Mouse (Mus musculus): ENCODE measurements at regions not wholly inside any gene's neighbourhood (a gene's known extent, or its start where the extent isn't known, plus 50 kb on each side); places are given as distances from the start of the nearest gene placed in this dataset.

DNA sequence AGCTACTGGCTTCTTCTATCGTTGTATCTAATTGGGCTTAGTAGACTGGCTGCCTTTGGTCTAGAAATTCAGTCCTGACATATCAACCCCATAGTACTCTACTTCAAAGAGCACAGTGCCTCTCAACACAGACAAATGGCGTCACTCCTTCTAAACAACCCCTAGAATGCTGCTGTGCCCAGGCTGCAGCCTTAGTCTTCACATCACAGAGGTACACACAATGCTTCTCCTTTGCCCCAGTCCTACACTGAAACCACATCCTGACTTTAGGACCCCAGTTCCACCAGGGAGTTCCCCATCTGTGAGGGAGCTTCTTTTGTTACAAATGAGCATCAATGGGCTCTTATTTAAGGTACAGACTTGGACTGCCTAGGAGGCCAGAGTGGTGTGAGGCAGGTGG, 312.6 kb downstream of the Cd83 start:
- no peak for DNase-seq

DNA sequence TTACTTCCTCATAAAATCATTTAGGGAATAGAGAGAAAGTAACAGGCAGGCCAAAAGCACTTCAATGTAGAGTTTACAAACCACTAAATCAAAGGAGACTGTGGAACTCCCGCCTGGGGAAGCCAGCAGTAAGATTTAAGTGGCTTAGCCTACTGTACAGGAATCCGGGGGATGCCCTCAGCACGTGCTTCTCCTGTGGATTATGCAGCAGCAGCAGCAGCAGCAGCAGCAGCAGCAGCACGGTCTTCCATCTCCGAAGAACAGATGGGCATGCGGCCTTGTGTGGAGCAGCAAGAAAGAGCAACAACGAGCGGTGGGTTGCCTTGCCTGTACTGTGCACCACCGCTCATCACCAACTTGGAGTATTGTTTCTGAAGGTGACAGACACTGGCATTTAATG, 314.9 kb downstream of the Cd83 start:
- DNase-seq = no peak

DNA sequence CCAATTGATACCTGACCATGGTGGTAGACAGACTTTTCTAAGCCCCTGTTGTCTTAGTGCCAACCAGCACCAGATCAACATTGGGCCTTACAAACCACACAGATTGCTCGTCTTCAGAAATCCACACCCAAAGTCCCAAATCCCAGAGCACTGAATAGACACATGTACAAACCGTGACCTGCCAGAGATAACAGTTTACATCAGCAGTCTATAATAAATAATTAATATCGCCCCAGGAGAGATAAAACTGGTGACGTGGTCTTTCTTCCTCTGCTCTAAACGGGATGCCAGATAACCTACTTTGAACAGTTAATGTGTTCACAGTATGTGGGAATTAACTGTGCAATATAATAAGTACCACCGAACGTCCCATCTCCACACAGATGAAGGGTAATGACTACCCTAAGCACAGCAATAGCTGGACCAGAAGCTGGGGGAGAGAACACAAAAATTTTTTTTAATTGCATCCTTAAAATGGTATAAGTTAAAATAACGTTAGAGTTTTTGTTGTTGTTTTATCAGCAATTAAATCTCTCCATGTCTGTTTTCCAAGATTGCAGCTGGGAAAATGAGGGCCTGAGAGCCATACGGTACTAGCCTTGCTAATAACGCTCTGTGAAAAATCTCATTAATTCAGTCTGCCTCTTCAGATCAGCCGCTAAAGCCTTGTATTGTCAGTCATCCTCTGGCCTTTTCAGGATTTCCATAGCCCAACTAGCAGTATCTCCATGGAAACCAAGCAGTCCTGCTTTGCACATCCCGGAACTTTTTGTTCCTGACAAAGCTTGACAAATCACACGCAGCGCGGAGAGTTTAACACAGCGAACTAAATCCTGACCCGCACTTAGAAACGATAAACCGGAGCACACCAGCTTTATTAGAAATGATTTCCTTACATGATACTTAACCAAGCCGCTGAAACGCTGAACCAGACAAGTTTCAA, 315.8 kb downstream of the Cd83 start:
- peak; percentile 22 for DNase-seq

DNA sequence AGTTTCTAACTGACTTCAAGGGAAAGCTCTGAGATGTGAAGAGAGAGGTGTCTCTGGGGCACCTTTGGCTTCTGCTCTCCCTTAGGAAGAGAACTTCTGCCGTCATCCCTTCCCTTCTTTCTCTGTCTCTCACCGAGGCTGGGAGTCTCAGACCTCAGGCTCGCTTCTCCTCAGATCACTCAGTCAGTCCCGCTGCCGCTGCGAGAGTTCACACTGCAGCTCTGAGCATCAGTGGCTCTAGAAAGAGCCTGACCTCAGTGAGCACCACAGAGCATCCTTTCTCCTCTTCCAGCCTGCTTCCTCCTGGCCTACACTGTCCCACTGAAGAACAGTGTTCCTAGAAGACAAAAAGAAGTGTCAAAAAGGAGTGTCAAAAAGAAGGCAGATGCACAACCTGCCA, 316.6 kb downstream of the Cd83 start:
- DNase-seq = no peak

DNA sequence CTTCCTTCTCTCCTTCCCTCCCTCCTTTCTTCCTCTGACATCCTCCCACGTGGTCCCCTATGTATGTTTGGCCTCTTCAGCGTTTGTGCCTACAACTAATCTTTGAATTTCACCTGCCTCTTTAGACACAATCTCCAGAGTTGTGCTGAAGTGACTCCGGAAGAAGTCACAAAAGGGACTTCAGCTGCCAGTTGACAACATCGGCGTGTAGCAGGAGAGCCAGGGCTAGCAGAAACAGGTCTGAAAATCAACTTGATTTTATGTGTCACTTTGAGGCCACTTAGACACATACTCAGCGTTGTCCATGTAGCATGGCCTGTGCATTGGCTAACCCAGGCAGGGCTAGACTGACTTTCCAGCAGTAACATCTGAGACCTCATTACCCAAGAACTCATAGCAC, 317.2 kb downstream of the Cd83 start:
- DNase-seq = no peak

DNA sequence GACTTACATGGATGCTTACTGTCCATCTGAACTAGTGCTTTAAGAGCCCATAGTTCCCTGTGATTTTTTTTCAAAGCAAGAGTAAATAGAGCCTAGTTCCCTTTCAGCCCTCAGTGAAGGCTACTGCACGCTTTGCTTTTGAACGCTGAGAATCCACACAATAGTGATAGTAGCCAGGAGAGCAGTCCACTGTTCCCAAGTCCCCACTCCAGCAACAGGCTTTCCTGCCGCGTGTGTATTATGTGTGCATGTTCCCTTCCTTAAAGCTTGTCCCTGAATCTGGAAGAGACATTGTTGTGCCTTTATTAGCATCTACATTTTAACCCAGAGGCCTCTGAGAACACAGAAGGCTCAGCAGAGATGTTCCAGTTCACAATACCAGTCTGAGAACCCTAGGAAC, 317.7 kb downstream of the Cd83 start:
- DNase-seq = no peak

DNA sequence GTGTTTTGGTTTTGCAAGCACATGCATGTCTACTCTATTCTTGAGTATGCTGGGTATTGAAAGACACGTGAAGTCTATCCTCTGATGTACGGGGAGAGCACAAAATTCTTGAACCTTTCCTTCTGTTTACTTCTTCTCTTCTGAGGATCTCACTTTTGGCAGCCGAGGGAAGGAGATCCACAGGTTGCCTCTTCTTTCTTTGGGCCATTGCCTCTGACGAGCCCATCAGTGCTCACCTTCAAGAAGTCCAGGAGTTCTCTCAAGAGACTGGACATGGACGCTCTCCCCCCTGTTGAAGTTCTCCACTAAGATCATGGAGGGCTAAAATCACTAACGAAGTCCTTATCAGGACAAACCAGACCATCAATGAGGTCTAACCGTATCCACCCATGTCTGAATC, 318.8 kb downstream of the Cd83 start:
- DNase-seq = no peak

DNA sequence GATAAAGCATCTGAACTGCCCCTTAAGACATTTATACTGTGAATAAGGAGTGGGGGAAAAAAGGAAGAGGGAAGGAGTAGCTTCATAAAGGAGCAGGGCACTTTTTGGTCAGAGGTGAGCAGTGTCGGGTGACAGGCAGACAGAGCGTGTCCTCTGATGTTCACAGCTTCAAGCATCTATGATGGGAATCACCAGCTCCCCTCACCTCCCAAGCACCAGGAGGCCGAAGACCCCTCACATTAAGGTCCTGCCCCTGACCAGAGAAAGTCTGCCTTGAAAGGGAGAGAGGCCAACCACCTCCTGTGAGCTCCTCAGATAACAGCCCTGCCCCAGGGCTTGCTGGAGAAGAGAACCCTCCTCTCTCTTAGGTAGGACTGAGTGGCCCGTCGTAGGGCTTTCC, 320.6 kb downstream of the Cd83 start:
- no peak for DNase-seq

DNA sequence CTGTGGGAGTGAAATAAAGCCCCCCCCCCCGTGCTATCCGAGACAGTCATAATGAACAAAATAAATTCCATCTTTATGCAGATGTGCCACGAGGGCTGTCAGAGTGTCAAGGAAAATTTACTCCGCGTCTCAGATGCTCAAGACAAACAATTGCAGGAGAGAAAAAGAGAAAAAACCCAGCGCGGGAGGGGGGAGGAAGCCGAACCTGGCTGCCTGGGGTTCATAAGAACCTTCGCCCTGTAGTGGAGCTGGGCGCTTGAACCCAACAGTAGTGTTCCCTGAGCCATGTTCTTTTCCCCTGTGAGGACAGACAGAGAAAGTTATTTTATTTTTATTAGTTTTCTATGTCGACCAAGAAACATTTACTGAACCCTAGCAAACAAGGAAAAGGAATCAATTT, 324.1 kb downstream of the Cd83 start:
- DNase-seq = no peak

DNA sequence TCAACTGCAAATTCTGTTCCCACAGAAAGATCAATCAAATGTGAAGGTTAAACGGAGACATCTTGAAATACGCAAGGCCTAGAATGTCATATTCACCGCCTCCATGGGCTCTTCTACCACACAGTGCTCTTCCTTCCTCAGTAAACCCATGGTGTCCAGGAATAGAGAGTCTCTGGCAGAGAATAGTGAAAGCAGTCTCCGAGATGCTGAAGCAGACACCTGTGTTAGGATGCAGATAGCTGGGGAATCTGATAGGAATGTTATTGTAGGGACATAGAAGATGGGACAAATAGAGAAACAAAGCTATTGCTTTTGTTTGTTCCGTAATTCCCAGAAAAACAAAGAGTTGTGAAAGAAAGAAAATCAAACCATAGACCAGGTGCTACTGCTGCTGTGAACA, 328.5 kb downstream of the Cd83 start:
- no peak for DNase-seq

DNA sequence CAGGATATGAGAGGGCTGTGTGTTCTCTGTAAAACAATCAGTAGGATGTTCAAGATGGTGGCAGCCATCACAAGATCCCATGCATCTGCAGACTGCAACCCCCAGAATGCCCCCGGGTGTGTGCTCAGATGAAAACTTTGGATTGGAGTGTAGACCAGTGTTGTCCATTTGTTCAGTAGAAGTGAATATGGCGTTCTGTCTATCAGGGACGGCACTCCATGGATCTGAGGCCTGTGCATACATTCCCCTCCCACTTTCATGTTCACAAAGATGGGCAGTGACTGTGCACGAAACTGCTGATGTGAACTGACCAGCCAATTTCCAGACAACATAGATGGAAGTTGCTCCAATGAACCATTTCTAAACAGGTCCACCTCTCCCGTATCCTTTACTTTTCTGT, 330.3 kb downstream of the Cd83 start:
- DNase-seq = no peak

DNA sequence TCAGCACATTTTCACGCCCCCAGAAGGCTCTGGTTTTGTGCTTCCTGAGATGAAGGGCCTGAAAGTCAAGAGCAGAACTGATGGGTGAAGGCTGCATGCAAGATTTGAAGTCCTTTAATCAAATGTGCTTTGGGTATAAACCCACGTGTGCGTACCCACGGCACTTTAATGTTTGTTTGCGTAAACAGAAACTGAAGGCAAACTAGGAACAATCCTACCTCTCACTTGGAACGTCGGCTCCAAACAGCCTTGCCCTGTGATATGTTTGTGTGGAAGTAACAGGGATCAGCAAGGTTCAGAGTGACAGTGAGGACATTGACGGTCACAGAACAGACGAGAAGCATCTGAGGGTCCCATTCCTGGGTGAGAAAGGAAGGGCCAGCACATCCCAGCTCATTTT, 333.3 kb downstream of the Cd83 start:
- DNase-seq = no peak

DNA sequence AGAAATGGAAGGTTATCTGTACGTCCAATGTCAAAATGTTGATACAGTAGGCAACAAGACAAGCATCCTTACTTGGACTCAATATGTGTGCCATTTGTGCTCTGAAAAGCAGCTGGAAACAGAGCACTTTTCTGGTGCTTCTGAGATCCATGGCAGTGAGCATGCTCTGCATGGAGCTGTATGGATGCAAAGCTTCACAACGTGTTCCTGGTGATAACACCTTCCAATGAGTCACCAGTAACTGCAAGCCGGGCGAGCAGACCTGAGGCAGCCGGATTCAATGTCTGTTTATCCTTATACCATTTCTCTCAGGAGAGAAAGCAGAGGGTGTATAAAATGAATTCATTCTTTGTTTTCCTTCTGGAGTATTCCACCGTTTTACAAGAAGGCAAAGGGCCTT, 334.3 kb downstream of the Cd83 start:
- no peak for DNase-seq

DNA sequence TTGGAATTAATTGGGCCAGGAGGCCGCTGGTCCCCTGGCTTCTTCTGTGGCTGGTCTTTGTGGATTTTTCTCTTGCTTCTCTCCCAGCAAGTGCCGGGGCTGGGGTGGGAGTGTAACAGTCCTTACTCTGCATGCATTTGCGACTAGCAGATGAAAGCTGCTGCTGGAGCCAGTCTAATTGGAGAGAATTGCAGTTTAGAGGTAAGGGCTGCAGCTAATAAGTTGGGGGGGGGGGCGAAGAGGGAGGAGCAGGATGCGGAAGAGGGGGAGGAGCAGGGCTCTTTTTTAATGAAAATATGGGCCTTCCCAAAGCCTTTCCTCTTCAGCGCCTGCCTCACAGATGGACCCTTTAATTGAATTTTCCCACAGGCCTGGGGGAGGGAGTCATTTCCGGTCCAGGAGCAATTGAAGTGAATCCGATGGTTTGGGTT, 336.7 kb downstream of the Cd83 start:
- DNase-seq = no peak

DNA sequence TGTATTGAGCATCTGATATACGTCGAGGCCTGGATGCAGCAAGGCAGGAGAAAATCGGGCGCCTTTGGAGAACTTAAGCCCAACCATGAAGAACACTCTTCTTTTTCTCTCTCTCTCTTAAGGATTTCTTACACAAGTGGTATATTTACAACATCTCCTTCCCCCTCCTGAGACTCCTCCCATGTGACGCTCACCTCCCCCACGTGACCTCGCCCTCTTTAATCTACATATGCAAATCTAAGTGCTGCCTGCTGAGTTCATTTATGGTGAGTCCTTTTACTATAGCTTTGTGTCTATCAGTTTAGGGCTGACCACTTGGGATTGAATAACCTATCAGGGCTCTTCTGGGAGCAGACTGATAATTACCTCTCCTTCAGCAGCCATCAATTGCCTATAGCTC, 337.4 kb downstream of the Cd83 start:
- DNase-seq = no peak

DNA sequence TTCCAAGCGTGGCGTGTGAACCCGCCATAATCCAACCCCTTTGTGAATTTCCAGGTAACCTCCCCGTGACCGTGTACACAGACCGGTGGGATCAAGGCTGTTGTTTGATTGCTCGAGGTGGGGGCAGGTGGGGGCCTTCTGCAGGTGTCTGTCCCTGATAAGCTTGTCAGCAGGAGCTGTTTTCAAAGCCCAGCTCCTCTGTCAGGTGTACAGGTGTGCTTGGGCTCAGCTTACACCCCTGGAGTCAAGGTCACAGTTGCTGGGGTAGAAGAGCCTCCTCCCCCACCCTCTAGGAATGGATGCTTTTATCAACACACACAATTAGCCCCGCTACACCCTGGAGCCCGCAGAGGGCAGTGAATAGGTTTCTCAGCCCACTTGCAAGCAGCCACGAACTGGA, 341.6 kb downstream of the Cd83 start:
- no peak for DNase-seq

DNA sequence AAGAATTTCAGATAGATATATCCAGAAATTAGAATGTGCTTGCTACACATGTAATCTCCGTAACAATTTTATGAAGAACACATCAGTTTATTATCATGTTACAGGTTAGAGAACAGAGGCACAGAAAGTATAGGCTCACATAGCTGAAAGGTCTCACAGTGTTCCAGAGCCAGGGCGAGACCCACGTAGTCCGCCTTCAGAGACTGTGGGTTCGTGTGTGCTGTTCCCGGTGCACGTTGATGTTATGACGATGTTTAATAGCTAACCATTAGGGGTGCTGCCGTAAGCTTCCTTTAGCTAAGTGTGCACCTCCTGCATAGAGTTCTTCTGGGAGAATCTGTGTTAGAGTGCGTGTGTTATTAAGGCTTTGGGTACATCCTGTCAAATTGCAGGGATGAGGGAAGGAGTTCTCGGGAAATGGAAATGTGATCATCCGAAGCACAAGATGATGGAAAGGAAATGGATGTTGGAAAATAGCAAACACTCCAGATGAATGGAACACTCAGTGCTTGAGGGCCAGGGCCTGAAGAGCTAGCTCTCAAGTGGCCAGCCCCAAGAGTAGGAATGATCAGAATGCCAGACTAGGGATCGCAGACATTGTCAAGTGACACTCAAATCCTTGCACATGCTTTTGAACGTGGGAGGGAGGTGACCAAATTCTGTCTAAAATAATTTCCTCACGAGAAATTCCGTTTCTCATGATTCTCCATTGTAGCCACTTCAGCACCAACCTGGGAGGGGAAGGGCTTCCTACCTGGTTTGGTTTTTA, 344.1 kb downstream of the Cd83 start:
- no peak for DNase-seq

DNA sequence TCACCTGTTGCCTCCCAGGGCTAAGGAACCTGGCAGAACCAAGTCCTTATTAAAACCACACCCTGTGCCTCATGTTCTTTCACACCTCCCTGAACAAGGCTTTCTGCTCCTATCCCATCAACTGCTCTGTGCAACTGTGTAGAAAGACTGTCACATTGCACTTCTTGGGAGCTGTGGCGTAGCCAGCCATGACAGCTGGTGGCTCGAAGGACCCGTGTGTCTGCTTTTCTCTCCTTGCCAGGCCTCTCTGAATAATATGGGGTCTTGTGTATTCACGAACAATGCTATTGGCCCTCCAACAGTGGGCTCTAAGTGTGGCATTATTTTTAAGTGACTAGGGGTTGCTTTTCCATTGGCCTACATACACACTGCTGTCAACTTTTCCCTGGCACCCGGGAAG, 347.3 kb downstream of the Cd83 start:
- no peak for DNase-seq

DNA sequence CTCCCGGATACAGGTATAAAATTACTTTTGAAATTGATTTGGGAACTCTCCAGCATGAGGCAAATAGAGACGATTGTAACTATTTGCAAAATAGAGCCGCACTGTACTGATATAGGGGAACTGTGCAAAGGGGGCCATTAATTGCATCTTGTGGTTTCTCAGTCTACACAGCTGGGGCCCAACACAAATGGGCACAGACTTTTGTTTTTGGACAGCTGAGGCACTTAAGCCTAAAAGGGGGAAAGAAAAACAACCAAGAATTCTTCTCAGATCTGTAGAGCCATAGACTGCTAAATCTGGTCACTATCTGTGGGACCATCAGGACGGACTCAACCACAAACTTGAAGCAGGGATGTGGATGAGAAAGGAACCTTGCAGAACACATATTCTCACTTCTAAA, 347.9 kb downstream of the Cd83 start:
- DNase-seq = no peak

DNA sequence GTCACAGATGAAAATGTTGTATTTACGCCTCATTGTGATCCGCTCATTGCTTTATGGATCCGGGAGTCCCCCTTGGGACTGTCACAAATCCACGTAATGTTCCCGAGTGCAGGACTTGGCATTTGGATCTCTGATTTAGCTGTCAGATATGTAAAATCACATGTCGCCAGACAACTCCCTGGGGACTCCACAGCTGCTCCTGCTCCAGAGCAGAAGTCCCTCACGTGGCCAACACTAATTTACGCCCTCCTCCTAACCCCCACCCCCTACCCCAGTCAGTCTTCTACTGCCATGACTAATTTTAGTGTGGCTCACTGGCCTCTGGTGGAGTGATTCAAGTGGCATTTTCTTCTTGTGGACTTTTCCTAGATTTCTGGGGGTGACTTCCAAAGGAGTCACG, 348.9 kb downstream of the Cd83 start:
- no peak for DNase-seq

DNA sequence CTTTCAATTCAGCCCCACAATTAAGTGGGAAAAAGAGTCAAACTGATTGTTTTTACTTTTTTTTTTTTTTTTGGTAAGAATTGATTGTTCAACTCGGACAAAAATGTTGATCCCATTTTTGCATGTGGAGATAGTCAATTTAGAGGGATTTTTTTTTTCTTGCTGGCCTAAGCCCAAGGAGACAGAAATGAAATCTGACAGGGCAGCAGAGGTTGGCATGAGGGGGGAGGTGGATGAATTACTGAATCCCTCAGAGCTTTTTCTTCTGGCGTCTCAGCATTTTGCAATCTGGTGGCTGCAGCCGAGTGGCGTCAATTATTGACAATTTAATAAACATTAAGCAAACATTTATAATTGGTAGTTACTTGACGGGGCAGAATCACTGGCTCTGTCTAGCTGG, 356.6 kb downstream of the Cd83 start:
- DNase-seq = no peak

DNA sequence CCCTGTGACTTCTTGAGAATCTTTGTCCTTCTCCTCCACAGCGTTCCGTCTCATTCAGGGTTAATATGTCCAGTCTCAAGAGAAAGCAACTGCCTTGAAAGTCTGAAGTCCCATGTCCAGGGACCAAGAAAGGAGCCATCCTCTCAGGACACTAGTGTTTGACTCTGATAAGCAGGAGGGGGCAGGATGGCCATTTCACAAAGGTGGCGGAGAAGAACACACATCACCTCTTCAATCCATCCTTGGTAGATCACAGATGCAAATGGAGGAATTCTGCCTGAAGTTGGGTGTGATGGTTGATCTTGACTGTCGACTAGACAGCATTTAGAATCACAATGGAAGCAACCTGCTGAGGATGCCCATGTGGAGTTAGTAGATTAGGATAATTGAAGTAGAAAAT, 360.9 kb downstream of the Cd83 start:
- DNase-seq = no peak

DNA sequence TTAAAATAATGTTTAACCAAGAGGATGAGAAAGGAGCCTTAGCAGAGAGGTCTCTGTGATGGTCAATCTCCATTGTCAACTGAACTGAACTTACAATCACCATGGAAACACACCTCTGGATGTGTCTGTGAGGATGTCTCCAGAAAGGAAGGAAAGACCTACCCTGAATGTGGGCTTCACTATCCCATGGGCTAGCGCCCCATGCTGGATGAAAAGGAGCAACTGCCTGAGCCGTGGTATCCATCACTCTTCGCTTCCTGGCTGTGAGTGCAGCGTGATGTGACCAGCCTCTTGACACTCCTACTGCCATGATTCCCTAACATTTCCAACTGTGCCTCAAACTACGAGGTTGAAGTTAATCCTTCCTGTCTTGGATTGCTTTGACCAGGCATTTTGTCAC, 363.3 kb downstream of the Cd83 start:
- no peak for DNase-seq

DNA sequence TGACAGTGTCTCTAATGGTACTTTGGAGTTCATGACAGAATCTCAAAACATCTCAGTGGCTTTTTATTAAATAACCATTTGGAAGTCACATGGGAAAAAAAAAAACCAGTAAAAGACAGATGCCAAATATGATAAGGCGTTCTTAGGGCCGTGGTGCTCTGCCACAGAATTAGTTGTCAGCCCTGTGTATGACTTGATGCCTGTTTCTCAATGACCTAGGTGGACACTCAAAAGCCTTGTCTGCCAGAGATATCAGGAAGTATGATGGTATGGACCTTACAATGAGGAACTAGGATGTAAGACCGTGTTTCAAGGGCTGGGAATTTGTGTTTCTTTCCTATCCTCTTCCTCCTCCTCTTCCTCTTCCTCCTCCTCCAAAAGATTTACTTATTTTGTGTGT, 364.9 kb downstream of the Cd83 start:
- no peak for DNase-seq

Data from right cerebral cortex, postnatal 4 days (tissue).